Mouse (Mus musculus) adrenal gland, postnatal 10 days (tissue): ENCODE results near the gene Mta1. TPM values are rescaled to one million over a fixed set of nuclear protein-coding genes. Genes with fewer than 3 reads are reported as not detected.

Experiments
- DNase-seq: peaks from one replicate; pipeline ENCODE4 v3.0.0; 2021; ENCODE audit warnings: mixed read lengths
- total RNA-seq, 2 experiments: library from RNA; stranded (reverse); gene quantifications; 2 replicates each; pipeline ENCODE4 v1.2.3; 2021

Gene Mta1
- total RNA-seq, 2 experiments from 2014 or later, result 78.1 to 85.9 TPM

- peak; percentile 51 for DNase-seq
Measured at GRCm38 (mm10) chr12:113098530-113099151, 563 bp downstream of the Mta1 start.

- DNase-seq, result no peak
Measured at GRCm38 (mm10) chr12:113099470-113100237, 1.6 kb downstream of the Mta1 start.

GRCm38 (mm10) chr12:113100448-113101076 lies 2.5 kb downstream of the Mta1 start:
- peak; percentile 80 for DNase-seq

- DNase-seq, result no peak
Measured at GRCm38 (mm10) chr12:113101251-113101960, 3.3 kb downstream of the Mta1 start.

GRCm38 (mm10) chr12:113102461-113102860 lies 4.4 kb downstream of the Mta1 start:
- DNase-seq, result peak; percentile 79

GRCm38 (mm10) chr12:113103846-113104451 lies 5.9 kb downstream of the Mta1 start:
- DNase-seq, result peak; percentile 49

- DNase-seq, result peak; percentile 44
Measured at GRCm38 (mm10) chr12:113106386-113106785, 8.3 kb downstream of the Mta1 start.

- DNase-seq, result no peak
Measured at GRCm38 (mm10) chr12:113107431-113108124, 9.5 kb downstream of the Mta1 start.

- DNase-seq, result peak; percentile 44
Measured at GRCm38 (mm10) chr12:113108528-113109283, 10.6 kb downstream of the Mta1 start.

- DNase-seq, result no peak
Measured at GRCm38 (mm10) chr12:113109801-113110200, 11.7 kb downstream of the Mta1 start.

GRCm38 (mm10) chr12:113114141-113114540 lies 16.1 kb downstream of the Mta1 start:
- DNase-seq, result peak; percentile 38

- DNase-seq, result no peak
Measured at GRCm38 (mm10) chr12:113114856-113115538, 16.9 kb downstream of the Mta1 start.

GRCm38 (mm10) chr12:113119516-113120410 lies 21.7 kb downstream of the Mta1 start:
- DNase-seq, result peak; percentile 90

- DNase-seq, result no peak
Measured at GRCm38 (mm10) chr12:113124726-113125125, 26.6 kb downstream of the Mta1 start.

- no peak for DNase-seq
Measured at GRCm38 (mm10) chr12:113130732-113131131, 32.7 kb downstream of the Mta1 start.

- no peak for DNase-seq
Measured at GRCm38 (mm10) chr12:113131601-113132000, 33.5 kb downstream of the Mta1 start.

GRCm38 (mm10) chr12:113132567-113132966 lies 34.5 kb downstream of the Mta1 start:
- DNase-seq, result peak; percentile 71

- no peak for DNase-seq
Measured at GRCm38 (mm10) chr12:113133260-113133659, 35.2 kb downstream of the Mta1 start.

GRCm38 (mm10) chr12:113133861-113134403 lies 35.9 kb downstream of the Mta1 start:
- no peak for DNase-seq
